Mouse (Mus musculus) heart, embryonic 16.5 days (tissue): ENCODE results near the gene Gtf2ird2. TPM values are rescaled to one million over a fixed set of nuclear protein-coding genes. Genes with fewer than 3 reads are reported as not detected.

Experiments used
- ATAC-seq: fragments of 200-750 bp; cut with Nextera tagmentation; replicated peaks from 2 replicates; pipeline ENCODE4 v1.8.0; 2017; ENCODE audit warnings: moderate number of reproducible peaks; ENCODE audit not compliant: insufficient read depth, low FRiP score; ENCODE audit errors: extremely low read depth
- H3K27ac ChIP-seq: fragments of 300-500 bp; sonication (generic); 2 replicates; pipeline ENCODE4 v1.5.1; 2014; ENCODE audit warnings: mild to moderate bottlenecking, low read length, control low read depth, moderate library complexity
- H3K27me3 ChIP-seq: fragments of 300-500 bp; sonication (generic); 2 replicates; pipeline ENCODE4 v1.6.1; 2014; ENCODE audit warnings: low read length, mixed read lengths; ENCODE audit not compliant: control insufficient read depth, insufficient read depth
- H3K36me3 ChIP-seq: fragments of 300-500 bp; sonication (generic); 2 replicates; pipeline ENCODE4 v1.6.1; 2014; ENCODE audit not compliant: control insufficient read depth, insufficient read depth
- H3K4me1 ChIP-seq: fragments of 300-500 bp; sonication (generic); 2 replicates; pipeline ENCODE4 v1.6.1; 2014; ENCODE audit warnings: low read length, mixed read lengths; ENCODE audit not compliant: control insufficient read depth, insufficient read depth
- H3K4me2 ChIP-seq: fragments of 300-500 bp; sonication (generic); 2 replicates; pipeline ENCODE4 v1.6.1; 2014; ENCODE audit warnings: low read depth, mild to moderate bottlenecking, control low read depth, low read length
- H3K4me3 ChIP-seq: fragments of 300-500 bp; sonication (generic); 2 replicates; pipeline ENCODE4 v1.5.1; 2014; ENCODE audit warnings: mild to moderate bottlenecking, control low read depth, low read length
- H3K9ac ChIP-seq: fragments of 300-500 bp; sonication (generic); 2 replicates; pipeline ENCODE4 v1.6.1; 2014; ENCODE audit warnings: low read length, control low read depth
- H3K9me3 ChIP-seq: fragments of 300-500 bp; sonication (generic); replicated peaks from 2 replicates; pipeline ENCODE4 v1.6.1; 2016; ENCODE audit warnings: low read length; ENCODE audit not compliant: control insufficient read depth
- WGBS: fragments of 180-500 bp; shearing (Covaris S2); extraction: QIAGEN DNeasy Blood & Tissue Kit; methylation state at CpG from one replicate; pipeline ENCODE4 v1.1.7; 2014; 5-methylcytosine and 5-hydroxymethylcytosine counted together
- polyA plus RNA-seq: library from polyadenylated mRNA; unstranded; fragments of >200 nt; fragmentation: Nextera tagmentation; extraction: Ambion mirVana; gene quantifications from 2 replicates; pipeline ENCODE4 v1.2.1, GENCODE M21; 2015

Gtf2ird2 gene
- polyA plus RNA-seq, 1 experiment from 2014 or later = 5.0 TPM

DNA sequence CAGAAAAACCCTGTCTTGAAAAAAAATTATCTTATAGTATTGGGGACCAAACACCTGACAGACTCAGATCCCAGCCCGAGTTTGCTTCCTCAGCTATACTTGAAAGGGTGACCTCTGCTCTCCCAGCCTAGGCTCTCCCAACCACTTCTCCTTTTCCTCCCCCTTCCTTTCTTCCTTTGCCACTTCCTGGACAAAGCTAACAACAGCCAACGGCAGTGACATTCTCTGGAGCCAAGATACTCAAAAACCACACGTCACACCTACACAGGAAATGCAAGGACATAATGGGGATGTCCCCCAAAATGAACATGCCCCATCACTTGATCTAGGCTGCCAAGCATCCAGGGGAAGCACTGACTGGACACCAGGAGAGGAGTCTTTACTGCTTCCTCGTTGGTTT is 74.6 kb downstream of the Gtf2ird2 start:
- 55% methylated on average over 4 of the region's 4 CpGs for WGBS
- no peak overlapping the region for H3K4me2 ChIP-seq
- H3K4me3 ChIP-seq = no peak overlapping the region
- H3K9me3 ChIP-seq = no peaks in the 10 kb centered on the region
- no peaks in the 10 kb centered on the region for H3K4me1 ChIP-seq
- H3K9ac ChIP-seq = no peak overlapping the region
- no peaks in the 10 kb centered on the region for H3K27me3 ChIP-seq
- H3K36me3 ChIP-seq = peaks cover 84% of the 10 kb centered on the region
- no peak overlapping the region for H3K27ac ChIP-seq
- no peak for ATAC-seq

DNA sequence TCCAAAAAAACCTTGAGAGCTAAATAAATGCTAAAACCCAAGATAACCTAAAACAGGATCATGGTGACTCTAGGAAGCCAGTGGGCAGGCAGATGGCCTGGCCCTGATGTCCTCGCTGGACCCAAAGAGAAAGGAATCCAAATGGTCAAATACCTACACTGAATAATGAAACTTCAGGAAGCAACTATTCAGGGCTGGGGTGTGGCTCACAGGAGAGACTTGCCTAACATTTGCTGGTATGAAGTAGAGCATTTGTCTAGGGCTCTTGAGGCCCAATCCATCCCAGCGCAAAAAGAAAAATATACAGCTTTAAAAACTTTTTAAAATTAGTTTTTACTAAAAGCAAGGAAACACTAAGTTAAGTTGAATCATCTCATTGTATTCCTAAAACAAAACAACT is 75.1 kb downstream of the Gtf2ird2 start:
- ATAC-seq = no peak
- no peaks in the 10 kb centered on the region for H3K9me3 ChIP-seq
- H3K4me2 ChIP-seq = no peak overlapping the region
- H3K4me1 ChIP-seq = no peaks in the 10 kb centered on the region
- no peak overlapping the region for H3K9ac ChIP-seq
- no peak overlapping the region for H3K27ac ChIP-seq
- H3K36me3 ChIP-seq = peaks cover 84% of the 10 kb centered on the region
- H3K27me3 ChIP-seq = no peaks in the 10 kb centered on the region
- WGBS = 95% methylated on average over 2 of the region's 2 CpGs
- H3K4me3 ChIP-seq = no peak overlapping the region

DNA sequence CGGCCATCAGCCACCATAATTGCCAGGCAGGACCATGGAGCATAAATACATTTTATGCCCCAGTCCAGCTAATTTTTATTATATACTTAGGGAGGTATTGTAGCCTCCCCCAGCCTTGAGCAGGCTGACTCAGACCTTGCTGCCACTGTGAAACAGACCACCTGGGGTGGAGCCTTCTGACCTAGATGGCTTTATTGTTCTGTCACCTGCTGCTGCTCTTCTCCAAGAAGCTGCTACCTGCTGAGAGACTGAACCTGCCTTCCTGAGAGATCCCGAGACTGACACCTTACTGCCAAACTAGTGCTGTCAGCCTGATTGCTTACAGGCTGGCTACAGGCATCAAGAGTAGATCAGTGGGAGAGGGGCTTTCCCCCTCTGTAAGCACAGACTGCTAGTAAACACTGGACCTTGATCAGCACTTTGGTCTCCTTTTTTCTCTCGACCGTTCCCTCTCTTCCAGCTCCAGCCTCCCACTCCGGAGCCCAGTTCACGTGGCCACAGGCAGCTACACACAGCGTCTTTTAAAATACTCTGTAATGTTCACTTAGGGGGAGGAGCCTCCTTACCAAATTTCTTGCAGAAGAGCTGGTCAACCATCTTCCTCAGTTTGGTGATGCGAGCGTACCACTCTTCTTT is 76.3 kb downstream of the Gtf2ird2 start:
- 91% methylated on average over 9 of the region's 9 CpGs for WGBS

DNA sequence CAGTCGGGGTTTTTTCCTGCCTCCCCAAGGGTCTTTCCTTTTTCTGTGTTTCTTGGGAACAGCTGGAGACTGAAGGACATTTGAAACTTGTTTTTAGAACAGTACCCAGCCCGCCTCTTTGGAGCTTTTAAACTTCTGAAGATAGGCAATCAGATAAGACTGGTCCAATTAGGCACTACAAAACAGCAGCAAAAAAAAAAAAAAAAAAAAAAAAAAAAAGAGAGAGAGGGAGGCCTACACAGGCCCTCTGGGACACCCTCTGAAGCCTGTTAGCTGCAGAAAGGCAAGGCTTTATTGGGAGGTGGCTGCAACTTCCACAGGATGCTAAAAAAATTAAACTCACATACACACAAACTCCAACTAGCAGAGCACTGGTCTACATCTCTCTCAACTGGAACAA is 82.1 kb downstream of the Gtf2ird2 start:
- no peak overlapping the region for H3K4me2 ChIP-seq
- H3K4me3 ChIP-seq = no peak overlapping the region
- ATAC-seq = no peak

More for the DNA sequence above, 76.3 kb downstream of the Gtf2ird2 start:
- Histone ChIP-seq H3K36me3 (peaks cover 85% of the 10 kb centered on the region), H3K27ac (no peak overlapping the region), H3K9me3 (no peaks in the 10 kb centered on the region), H3K4me3 (no peak overlapping the region), H3K9ac (no peak overlapping the region), H3K4me2 (no peak overlapping the region), H3K27me3 (no peaks in the 10 kb centered on the region), H3K4me1 (no peaks in the 10 kb centered on the region)
- no peak for ATAC-seq

DNA sequence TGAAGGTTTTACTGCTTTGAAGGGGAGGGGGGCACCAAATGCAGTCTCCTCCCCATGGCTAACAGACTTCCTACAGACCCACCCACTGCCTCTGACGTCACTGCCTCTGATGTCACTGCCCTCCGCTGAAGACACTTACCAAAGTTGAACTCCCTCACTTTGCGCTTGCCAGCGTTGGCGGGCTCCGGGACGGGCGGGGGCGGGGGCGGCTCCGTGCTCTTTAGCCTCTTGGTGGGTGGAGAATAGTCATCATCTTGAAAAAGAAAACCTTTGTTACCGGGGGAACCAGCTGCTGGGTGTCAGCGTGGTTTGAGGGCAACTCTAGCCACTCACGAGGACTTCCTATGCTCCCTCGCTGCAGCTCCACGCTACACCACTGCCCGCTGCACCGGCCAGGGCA is 82.6 kb downstream of the Gtf2ird2 start:
- Histone ChIP-seq H3K9me3 (no peaks in the 10 kb centered on the region), H3K4me1 (no peaks in the 10 kb centered on the region), H3K36me3 (peaks cover 77% of the 10 kb centered on the region), H3K4me3 (no peak overlapping the region), H3K27ac (peak overlapping the region; percentile 29; the same call in 1 of the 2 replicates), H3K27me3 (no peaks in the 10 kb centered on the region), H3K9ac (no peak overlapping the region), H3K4me2 (no peak overlapping the region)
- 84% methylated on average over 18 of the region's 18 CpGs for WGBS
- no peak for ATAC-seq

More for the DNA sequence above, 82.1 kb downstream of the Gtf2ird2 start:
- Histone ChIP-seq H3K9me3 (no peaks in the 10 kb centered on the region), H3K27ac (peak overlapping the region; percentile 29; the same call in 1 of the 2 replicates), H3K36me3 (peaks cover 82% of the 10 kb centered on the region), H3K27me3 (no peaks in the 10 kb centered on the region), H3K4me1 (no peaks in the 10 kb centered on the region), H3K9ac (no peak overlapping the region)
- WGBS = 67% methylated on average over 2 of the region's 2 CpGs

DNA sequence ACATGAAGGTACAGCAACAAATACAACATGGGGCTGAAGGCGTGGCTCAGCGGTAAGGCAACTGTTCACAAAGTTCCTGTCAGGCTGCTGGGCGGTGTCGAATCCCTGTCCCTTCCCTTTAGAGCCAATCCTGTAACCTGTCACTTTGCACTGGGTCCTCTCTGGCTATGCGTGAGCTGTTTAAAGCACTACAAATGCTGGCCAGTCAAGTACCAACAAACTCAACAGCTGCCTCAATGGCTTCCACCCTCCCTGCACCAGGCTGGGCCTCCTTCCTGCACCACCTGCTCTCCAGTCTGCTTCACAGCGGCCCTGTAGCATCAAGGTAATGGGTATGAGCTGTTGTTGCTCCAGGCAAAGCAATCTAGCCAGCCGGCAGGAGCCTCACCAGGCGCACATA is 84.9 kb downstream of the Gtf2ird2 start:
- Histone ChIP-seq H3K27me3 (no peaks in the 10 kb centered on the region), H3K4me3 (no peak overlapping the region), H3K27ac (peak overlapping the region; percentile 28; the same call in 1 of the 2 replicates), H3K9me3 (no peaks in the 10 kb centered on the region), H3K36me3 (peaks cover 75% of the 10 kb centered on the region), H3K9ac (no peak overlapping the region), H3K4me1 (no peaks in the 10 kb centered on the region), H3K4me2 (no peak overlapping the region)
- 94% methylated on average over 8 of the region's 8 CpGs for WGBS
- no peak for ATAC-seq

DNA sequence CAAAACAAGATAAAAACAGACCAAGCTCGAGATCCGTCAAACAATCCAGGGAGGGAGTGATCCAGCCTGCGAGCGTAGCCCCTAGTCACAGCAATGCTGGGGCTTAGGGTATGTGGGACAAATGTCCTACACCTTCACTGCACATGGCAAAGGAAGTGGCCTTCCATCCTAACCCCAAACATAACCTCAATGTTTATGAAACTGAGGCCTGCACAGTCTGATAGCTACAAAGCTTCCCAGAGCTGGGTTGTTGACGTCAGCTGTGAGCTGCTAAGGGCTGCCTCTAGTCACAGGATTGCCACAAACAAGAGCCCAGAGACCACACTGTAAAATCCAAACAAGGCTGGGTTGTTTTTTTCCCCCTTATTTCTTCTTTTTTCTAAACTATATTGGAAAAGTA is 85.9 kb downstream of the Gtf2ird2 start:
- no peak overlapping the region; the same call in 1 of the 2 replicates for H3K27ac ChIP-seq
- H3K27me3 ChIP-seq = no peaks in the 10 kb centered on the region
- no peaks in the 10 kb centered on the region for H3K4me1 ChIP-seq
- H3K4me3 ChIP-seq = no peak overlapping the region
- H3K9ac ChIP-seq = no peak overlapping the region
- H3K9me3 ChIP-seq = no peaks in the 10 kb centered on the region
- ATAC-seq = 0 out of 2 replicates have a peak, but pooled peaks have one; percentile 34
- H3K4me2 ChIP-seq = no peak overlapping the region
- 72% methylated on average over 5 of the region's 5 CpGs for WGBS
- peaks cover 71% of the 10 kb centered on the region for H3K36me3 ChIP-seq

DNA sequence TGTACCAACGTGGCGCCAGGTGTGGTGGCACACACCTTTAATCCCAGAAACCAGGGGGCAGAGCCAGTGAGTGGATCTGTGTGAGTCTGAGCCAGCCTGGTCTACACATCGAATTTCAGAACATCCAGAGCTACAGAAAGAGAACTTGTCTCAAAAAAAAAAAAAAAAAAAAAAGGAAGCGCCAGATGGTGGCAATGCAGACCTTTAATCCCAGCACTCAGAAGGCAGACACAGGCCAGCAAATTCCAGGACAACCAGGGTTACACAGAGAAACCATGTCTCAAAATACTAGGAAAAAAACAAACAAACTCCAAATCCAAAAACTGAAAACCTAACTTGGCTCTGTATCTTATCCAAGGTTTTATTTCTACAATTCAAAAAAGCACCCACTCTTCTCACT is 86.7 kb downstream of the Gtf2ird2 start:
- H3K9me3 ChIP-seq = no peaks in the 10 kb centered on the region
- ATAC-seq = no peak
- H3K36me3 ChIP-seq = peaks cover 65% of the 10 kb centered on the region
- H3K4me2 ChIP-seq = no peak overlapping the region
- H3K27me3 ChIP-seq = no peaks in the 10 kb centered on the region
- WGBS = 80% methylated on average over 4 of the region's 4 CpGs
- H3K4me1 ChIP-seq = peaks cover 4% of the 10 kb centered on the region; the same call in 1 of the 2 replicates
- no peak overlapping the region for H3K4me3 ChIP-seq
- H3K9ac ChIP-seq = no peak overlapping the region
- H3K27ac ChIP-seq = peak overlapping the region; percentile 9; the same call in 1 of the 2 replicates

DNA sequence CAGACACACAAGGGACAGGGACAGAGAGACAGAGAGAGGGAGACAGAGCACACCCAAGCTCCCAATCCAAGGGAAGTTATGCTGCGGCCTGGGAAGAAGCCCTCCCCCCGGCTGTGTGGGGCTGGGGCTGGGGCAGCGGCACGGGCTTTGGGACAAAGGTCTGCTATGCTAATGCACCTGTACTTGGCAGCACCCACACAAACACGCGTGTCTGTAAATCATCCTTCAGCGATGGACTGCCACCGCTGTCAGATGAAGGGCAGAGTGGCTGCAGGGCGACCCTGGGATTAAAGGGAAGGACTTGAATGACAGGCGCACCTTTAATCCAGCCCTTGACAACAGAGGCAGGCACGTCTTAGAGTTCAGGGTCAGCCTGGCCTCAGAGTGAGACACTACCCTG is 87.6 kb downstream of the Gtf2ird2 start:
- WGBS = 90% methylated on average over 11 of the region's 11 CpGs
- H3K9me3 ChIP-seq = no peaks in the 10 kb centered on the region

More for the DNA sequence above, 87.6 kb downstream of the Gtf2ird2 start:
- H3K36me3 ChIP-seq = peaks cover 63% of the 10 kb centered on the region
- H3K4me1 ChIP-seq = peaks cover 4% of the 10 kb centered on the region; the same call in 1 of the 2 replicates
- no peak for ATAC-seq
- H3K27ac ChIP-seq = no peak overlapping the region
- H3K9ac ChIP-seq = no peak overlapping the region
- no peak overlapping the region for H3K4me3 ChIP-seq
- no peaks in the 10 kb centered on the region for H3K27me3 ChIP-seq
- no peak overlapping the region for H3K4me2 ChIP-seq
